Mouse (Mus musculus) lung, postnatal 14 days (tissue): Measurements from ENCODE around the gene Phykpl.

Experiments
- DNase-seq: peaks from one replicate; pipeline ENCODE4 v3.0.0; 2021

Phykpl gene

GRCm38 (mm10) chr11:51646751-51647667 lies 62.5 kb downstream of the Phykpl start:
- DNase-seq = peak; percentile 61

- peak; percentile 31 for DNase-seq
Observed at GRCm38 (mm10) chr11:51648566-51648965, 64.0 kb downstream of the Phykpl start.

- peak; percentile 17 for DNase-seq
Observed at GRCm38 (mm10) chr11:51649111-51649888, 64.7 kb downstream of the Phykpl start.

GRCm38 (mm10) chr11:51649889-51650199 lies 65.3 kb downstream of the Phykpl start:
- DNase-seq = peak; percentile 28

- peak; percentile 37 for DNase-seq
Observed at GRCm38 (mm10) chr11:51650261-51650660, 65.7 kb downstream of the Phykpl start.

GRCm38 (mm10) chr11:51650691-51651515 lies 66.3 kb downstream of the Phykpl start, which contains the start of the genes N4bp3 and D930048N14Rik:
N4bp3 (minus strand) TSS chr11:51650842.
D930048N14Rik (plus strand) TSS chr11:51650954.
- peak; percentile 82 for DNase-seq

- DNase-seq = no peak
Observed at GRCm38 (mm10) chr11:51652889-51653418, 68.4 kb downstream of the Phykpl start.

GRCm38 (mm10) chr11:51653736-51654135 lies 69.2 kb downstream of the Phykpl start:
- no peak for DNase-seq
